Mouse (Mus musculus): Measurements from ENCODE around the gene Pycr1. TPM values are rescaled to one million over a fixed set of nuclear protein-coding genes. Genes with fewer than 3 reads are reported as not detected.

Gene Pycr1
- polyA plus RNA-seq, 1 experiment from 2014 or later: 61.6 TPM

DNA sequence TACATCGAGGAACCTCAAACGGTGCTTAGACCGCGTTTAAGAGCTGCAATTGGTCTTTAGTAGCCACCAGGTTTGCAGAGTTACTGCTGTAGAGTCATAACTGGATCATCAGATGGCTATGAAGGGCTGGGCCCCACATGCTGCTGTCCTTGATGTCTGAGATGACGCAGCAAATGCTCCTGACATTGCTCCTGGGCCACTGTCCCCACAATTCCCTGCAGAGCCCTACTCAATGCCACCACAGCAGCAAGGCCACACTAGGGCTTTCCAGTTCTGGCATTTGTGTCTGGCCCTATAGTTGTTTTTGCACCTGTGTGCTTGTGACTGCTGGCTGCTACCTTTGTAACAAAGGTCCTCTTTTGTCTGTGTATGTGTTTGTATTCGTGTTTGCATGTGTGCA lies 20.8 kb downstream of the Pycr1 start:
- peaks cover 61% of the 10 kb centered on the region for H3K36me3 ChIP-seq
- H3K4me1 ChIP-seq: peaks cover 16% of the 10 kb centered on the region
- no peak overlapping the region for H3K4me2 ChIP-seq
- ATAC-seq (ENCODE audit: insufficient number of reproducible peaks, low FRiP score, low TSS enrichment, low read depth): no peak
- H3K9ac ChIP-seq: no peak overlapping the region
- no peak overlapping the region for H3K27ac ChIP-seq
- no peak overlapping the region for H3K4me3 ChIP-seq
- 89% methylated on average over 6 of the region's 6 CpGs for WGBS
- H3K9me3 ChIP-seq: no peaks in the 10 kb centered on the region
- no peaks in the 10 kb centered on the region for H3K27me3 ChIP-seq

DNA sequence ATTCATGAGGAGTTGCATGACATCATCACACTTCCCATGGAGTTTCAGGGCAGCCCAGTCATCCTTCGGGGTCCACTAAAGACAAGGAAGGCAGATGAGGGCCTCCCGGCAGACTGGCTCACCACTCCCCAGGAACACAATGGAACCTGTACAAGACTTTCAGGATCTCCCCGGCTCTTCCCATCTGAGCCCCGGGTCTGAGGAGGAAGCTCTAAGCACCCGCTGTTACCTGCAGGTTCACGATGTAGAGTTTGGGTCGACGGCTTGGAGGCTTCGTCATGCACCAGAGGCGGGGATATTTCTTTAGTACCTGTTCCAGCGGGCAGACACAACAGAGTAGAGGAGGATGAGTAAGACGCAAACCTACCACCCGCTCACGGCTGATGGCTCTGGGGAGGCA lies 23.4 kb downstream of the Pycr1 start:
- no peak overlapping the region for H3K4me2 ChIP-seq
- peaks cover 50% of the 10 kb centered on the region for H3K36me3 ChIP-seq
- 92% methylated on average over 14 of the region's 14 CpGs for WGBS
- no peak overlapping the region for H3K27ac ChIP-seq
- peaks cover 29% of the 10 kb centered on the region for H3K4me1 ChIP-seq
- H3K4me3 ChIP-seq: no peak overlapping the region
- H3K9me3 ChIP-seq: no peaks in the 10 kb centered on the region
- no peaks in the 10 kb centered on the region for H3K27me3 ChIP-seq
- ATAC-seq (ENCODE audit: insufficient number of reproducible peaks, low FRiP score, low TSS enrichment, low read depth): no peak
- no peak overlapping the region for H3K9ac ChIP-seq

DNA sequence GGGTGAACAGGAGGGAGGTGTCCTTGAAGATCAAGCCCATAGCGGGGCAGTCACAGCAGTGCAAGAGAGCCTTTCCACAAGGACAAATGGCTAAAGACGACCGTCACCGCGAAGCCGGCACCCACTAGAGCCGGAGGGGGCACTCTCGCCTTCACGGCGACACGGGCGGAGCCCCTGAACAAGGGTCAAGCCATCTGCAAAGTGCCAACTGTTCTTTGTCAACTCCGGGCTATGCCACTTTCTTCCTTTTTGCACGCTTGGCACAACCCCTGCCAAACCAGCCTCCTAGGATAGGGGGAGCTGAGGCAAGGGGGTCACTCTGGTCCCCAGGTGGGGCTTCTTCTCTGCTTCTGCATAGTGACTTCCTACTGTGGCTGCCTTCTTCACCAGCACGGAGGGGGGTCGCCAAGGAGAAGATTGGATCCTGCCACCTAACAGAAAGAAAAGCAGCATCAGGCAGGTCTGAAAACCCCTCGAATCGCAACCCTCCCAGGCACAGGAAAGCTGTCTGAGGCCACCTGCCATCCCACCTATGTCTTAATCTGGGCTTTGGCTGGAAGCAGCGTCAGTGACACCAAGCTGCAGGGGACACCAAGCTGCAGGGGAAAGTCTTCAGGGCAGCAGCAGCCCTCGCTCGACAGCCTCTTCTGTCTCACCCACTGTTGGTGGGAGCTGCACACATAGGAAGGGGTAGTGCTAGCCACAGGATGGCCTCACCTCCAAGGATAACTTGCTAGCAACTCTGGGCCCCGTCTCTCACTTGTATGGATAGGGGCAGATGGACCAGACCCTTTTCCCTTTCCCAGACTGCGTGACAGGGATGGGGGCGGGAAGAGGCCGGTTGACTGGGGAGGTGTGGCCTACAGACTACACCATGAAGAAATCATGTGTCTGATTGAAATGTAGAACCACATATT lies 24.7 kb downstream of the Pycr1 start:
- H3K36me3 ChIP-seq: peaks cover 60% of the 10 kb centered on the region
- no peak overlapping the region for H3K4me3 ChIP-seq

DNA sequence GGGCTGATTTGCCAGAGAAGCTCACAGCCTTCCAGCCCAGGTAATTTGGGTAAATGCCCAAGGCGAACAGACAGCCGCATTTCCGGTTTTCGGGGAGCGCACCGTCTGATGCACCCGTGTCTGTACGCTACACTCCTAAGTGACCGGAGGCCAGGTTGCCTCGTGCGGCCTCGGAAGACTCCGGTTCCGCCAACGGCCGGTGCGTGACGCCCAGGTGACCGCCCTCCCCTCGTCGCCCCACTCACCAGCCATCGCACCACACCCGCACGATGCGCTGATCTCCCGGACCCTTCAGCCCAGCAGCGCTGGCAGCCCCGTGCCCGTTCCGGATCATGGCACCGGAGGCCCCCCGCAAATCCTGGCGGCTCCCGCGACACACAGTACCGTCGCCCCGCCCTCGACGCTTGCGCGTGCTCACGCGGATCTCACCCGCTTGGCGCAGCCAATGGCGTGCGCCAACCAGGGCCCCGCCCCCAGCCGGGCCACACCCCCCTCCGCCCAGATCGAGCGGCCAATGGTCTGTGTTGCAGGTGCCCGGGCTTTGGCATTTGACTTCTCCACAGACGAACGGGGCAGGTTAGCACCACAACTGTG lies 26.0 kb downstream of the Pycr1 start, which contains the start of gene Pcyt2:
Gene Pcyt2 (minus strand): TSS at position 418 of the 594 bp plus-strand sequence.
- Histone ChIP-seq H3K27ac (peak within 1 kb of the TSS; percentile 76), H3K36me3 (peaks cover 64% of the 10 kb centered on the region), H3K27me3 (no peaks in the 10 kb centered on the region), H3K9me3 (no peaks in the 10 kb centered on the region), H3K4me2 (peak within 1 kb of the TSS; percentile 85), H3K4me3 (peak within 1 kb of the TSS; percentile 89), H3K9ac (peak within 1 kb of the TSS; percentile 81), H3K4me1 (peaks cover 20% of the 10 kb centered on the region)
- WGBS: under 1% methylated on average over 56 of the region's 56 CpGs
- peak; percentile 89 for ATAC-seq (ENCODE audit: insufficient number of reproducible peaks, low FRiP score, low TSS enrichment, low read depth)

More for the DNA sequence above, 24.7 kb downstream of the Pycr1 start:
- ATAC-seq (ENCODE audit: insufficient number of reproducible peaks, low FRiP score, low TSS enrichment, low read depth): no peak
- no peak overlapping the region for H3K9ac ChIP-seq
- WGBS: 92% methylated on average over 25 of the region's 25 CpGs
- no peak overlapping the region for H3K27ac ChIP-seq
- H3K4me2 ChIP-seq: no peak overlapping the region
- peaks cover 23% of the 10 kb centered on the region for H3K4me1 ChIP-seq
- no peaks in the 10 kb centered on the region for H3K9me3 ChIP-seq
- no peaks in the 10 kb centered on the region for H3K27me3 ChIP-seq

DNA sequence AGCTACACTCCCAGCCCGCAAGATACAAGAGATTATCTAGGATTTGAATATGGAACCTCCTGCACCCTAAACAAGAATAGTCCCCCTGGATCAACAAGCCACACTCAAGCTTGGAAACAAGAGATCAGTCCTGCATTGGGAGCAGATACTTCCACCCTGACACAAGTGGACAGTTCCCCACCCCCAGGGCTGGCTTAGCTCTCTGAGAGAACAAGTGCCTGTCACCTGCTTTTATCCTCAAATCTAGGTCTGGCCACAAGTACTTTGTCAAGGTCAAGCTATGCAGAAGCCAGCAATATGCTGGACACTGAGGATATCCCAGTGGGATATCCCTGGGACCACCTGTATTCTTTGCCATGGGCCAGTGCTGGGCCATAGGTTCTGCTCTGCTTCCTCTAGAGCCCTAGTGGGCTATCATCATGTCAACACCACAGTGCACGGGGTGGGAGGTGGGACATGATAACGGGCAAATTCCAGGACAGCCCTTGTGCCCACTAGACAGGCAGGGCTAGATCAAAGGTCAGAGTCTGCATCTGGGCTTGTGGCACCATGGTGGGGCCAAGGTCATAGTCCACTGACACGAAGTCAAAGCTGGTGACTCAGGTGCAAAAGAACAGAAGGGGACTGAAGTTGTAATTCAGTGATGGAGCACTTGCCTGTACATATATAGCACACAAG lies 26.8 kb downstream of the Pycr1 start:
- peak overlapping the region; percentile 89 for H3K4me3 ChIP-seq
- peaks cover 20% of the 10 kb centered on the region for H3K4me1 ChIP-seq
- no peak for ATAC-seq (ENCODE audit: insufficient number of reproducible peaks, low FRiP score, low TSS enrichment, low read depth)
- peak overlapping the region; percentile 81; the same call in 1 of the 2 replicates for H3K9ac ChIP-seq
- H3K9me3 ChIP-seq: no peaks in the 10 kb centered on the region
- H3K36me3 ChIP-seq: peaks cover 66% of the 10 kb centered on the region
- H3K27me3 ChIP-seq: no peaks in the 10 kb centered on the region
- WGBS: 43% methylated on average over 4 of the region's 4 CpGs
- H3K27ac ChIP-seq: no peak overlapping the region
- peak overlapping the region; percentile 85 for H3K4me2 ChIP-seq

DNA sequence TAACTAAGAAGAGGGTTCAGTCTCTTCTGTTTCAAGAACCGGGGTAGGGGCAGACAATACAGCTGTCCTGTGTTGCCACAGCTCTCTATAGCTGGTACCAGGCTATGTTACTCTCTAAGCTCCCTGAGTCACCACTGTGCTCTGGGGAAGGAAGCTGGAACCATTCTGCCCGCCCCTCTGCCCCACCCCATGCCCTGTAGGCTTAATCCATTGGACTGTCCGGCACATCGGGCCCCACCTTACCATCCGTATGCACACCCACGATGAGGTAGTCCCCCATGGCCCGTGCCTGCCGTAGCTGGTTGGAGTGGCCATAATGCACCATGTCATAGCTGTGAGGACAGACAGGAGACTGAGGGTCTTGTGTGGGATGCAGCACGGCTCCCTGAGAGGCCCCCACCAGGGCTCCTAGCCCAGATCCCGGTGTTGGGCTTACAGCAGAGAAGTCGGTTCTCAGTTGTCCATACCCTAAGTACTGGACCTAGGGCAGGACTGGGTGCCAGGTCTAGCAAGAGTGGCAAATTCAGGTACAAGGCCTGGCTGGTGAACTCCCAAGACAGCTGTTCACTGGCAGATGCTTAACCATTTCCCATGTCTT lies 27.9 kb downstream of the Pycr1 start:
- Histone ChIP-seq H3K27me3 (no peaks in the 10 kb centered on the region), H3K36me3 (peaks cover 67% of the 10 kb centered on the region), H3K4me1 (peaks cover 20% of the 10 kb centered on the region), H3K9ac (no peak overlapping the region), H3K4me3 (no peak overlapping the region), H3K4me2 (peak overlapping the region; percentile 85; the same call in 1 of the 2 replicates), H3K9me3 (no peaks in the 10 kb centered on the region), H3K27ac (no peak overlapping the region)
- 94% methylated on average over 11 of the region's 11 CpGs for WGBS
- no peak for ATAC-seq (ENCODE audit: insufficient number of reproducible peaks, low FRiP score, low TSS enrichment, low read depth)

DNA sequence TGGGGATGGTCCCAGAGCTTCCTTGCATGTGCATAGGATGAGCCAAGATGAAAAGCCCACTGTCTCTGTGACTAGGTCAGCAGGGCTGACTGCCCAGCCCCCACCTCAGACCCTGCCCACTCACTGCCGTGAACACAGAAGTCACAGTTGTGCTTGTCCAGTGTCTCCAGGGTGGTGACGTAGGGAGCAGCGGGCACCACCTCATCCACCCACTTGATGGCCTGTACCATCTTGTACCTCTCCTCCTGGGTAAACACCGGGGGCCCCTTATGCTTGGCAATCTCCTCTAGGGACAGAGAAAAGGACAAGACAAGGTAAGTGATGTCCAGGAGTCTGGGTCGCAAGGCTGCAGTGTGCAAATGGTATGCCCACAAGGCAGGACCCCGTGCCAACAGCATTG lies 28.4 kb downstream of the Pycr1 start:
- Histone ChIP-seq H3K27ac (no peak overlapping the region), H3K9ac (no peak overlapping the region)
- no peak for ATAC-seq (ENCODE audit: insufficient number of reproducible peaks, low FRiP score, low TSS enrichment, low read depth)

DNA sequence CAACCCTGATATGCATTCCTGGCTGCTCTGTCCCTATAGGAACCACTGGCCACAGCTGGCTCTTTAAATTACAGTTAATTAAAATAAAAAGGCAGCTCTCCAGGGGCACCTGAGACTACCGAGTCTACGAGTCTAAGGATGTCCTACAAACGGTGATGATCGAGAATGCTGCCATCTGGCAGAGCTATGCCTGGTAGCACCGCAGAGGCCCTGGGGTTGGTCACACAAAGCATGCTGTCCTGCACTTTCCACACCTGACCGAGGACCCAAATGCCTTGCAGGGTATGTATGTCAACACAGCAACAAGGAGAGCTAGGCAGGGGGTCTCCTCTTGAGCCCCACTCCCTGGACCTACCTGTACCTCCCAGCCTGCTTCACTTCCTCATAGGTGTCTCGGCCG lies 29.6 kb downstream of the Pycr1 start:
- no peak for ATAC-seq (ENCODE audit: insufficient number of reproducible peaks, low FRiP score, low TSS enrichment, low read depth)
- whole genome bisulfite sequencing: 80% methylated on average over 8 of the region's 8 CpGs
- peaks cover 3% of the 10 kb centered on the region for H3K27me3 ChIP-seq
- no peak overlapping the region for H3K9ac ChIP-seq
- no peak overlapping the region for H3K27ac ChIP-seq
- peaks cover 67% of the 10 kb centered on the region for H3K36me3 ChIP-seq
- H3K9me3 ChIP-seq: no peaks in the 10 kb centered on the region
- H3K4me3 ChIP-seq: no peak overlapping the region
- peaks cover 26% of the 10 kb centered on the region for H3K4me1 ChIP-seq
- no peak overlapping the region for H3K4me2 ChIP-seq

More for the DNA sequence above, 28.4 kb downstream of the Pycr1 start:
- no peak overlapping the region for H3K4me3 ChIP-seq
- no peak overlapping the region for H3K4me2 ChIP-seq
- H3K9me3 ChIP-seq: no peaks in the 10 kb centered on the region
- H3K4me1 ChIP-seq: peaks cover 20% of the 10 kb centered on the region
- H3K27me3 ChIP-seq: no peaks in the 10 kb centered on the region
- H3K36me3 ChIP-seq: peaks cover 67% of the 10 kb centered on the region
- WGBS: 96% methylated on average over 6 of the region's 6 CpGs

GRCm38 (mm10) chr11:120613481-120613972 lies 30.0 kb downstream of the Pycr1 start:
- peaks cover 29% of the 10 kb centered on the region for H3K4me1 ChIP-seq
- ATAC-seq (ENCODE audit: insufficient number of reproducible peaks, low FRiP score, low TSS enrichment, low read depth): no peak
- no peak overlapping the region for H3K27ac ChIP-seq
- peaks cover 3% of the 10 kb centered on the region for H3K27me3 ChIP-seq
- H3K4me2 ChIP-seq: no peak overlapping the region
- peaks cover 62% of the 10 kb centered on the region for H3K36me3 ChIP-seq
- H3K9ac ChIP-seq: no peak overlapping the region
- 86% methylated on average over 10 of the region's 10 CpGs for WGBS
- no peaks in the 10 kb centered on the region for H3K9me3 ChIP-seq
- no peak overlapping the region for H3K4me3 ChIP-seq

DNA sequence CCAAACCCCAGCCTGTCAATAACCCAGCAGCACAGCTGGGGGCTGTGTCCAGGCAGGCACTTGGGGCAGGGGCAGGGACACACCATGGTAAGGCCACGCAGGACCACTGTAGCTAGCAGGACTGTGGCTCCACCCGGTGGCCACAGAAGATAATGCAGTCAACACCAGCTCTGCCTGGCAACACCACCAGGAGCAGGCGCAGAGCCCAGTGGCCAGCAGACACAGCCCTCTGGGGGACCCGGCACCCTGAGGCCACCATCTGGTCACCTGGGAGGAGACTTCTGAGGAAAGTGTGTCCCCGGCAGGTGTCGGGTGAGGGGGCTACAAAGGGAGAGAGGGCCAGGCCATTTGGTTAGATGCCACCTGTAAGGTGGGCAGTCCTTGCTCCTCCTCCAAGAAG lies 30.8 kb downstream of the Pycr1 start:
- Histone ChIP-seq H3K27ac (no peak overlapping the region), H3K4me1 (peaks cover 33% of the 10 kb centered on the region), H3K36me3 (peaks cover 57% of the 10 kb centered on the region), H3K9me3 (no peaks in the 10 kb centered on the region), H3K9ac (no peak overlapping the region), H3K27me3 (peaks cover 6% of the 10 kb centered on the region), H3K4me3 (no peak overlapping the region), H3K4me2 (no peak overlapping the region)
- ATAC-seq (ENCODE audit: insufficient number of reproducible peaks, low FRiP score, low TSS enrichment, low read depth): no peak
- WGBS: 35% methylated on average over 6 of the region's 6 CpGs

- 88% methylated on average over 9 of the region's 9 CpGs for WGBS
- Histone ChIP-seq H3K27me3 (peaks cover 6% of the 10 kb centered on the region), H3K4me2 (no peak overlapping the region), H3K36me3 (peaks cover 73% of the 10 kb centered on the region), H3K4me3 (no peak overlapping the region), H3K4me1 (peaks cover 19% of the 10 kb centered on the region), H3K9me3 (no peaks in the 10 kb centered on the region), H3K9ac (no peak overlapping the region), H3K27ac (no peak overlapping the region)
- no peak for ATAC-seq (ENCODE audit: insufficient number of reproducible peaks, low FRiP score, low TSS enrichment, low read depth)
Measured at GRCm38 (mm10) chr11:120610477-120611046, 33.0 kb downstream of the Pycr1 start.
